Mouse (Mus musculus) limb, embryonic 15.5 days (tissue): ENCODE data around the gene S1pr4. TPM values are rescaled to one million over a fixed set of nuclear protein-coding genes. Genes with fewer than 3 reads are reported as not detected.

Source experiments
- microRNA-seq: library from miRNA; unstranded; fragments of <30 nt; microRNA quantifications from one replicate; pipeline ENCODE4, GENCODE M21; 2016
- polyA plus RNA-seq: library from polyadenylated mRNA; unstranded; fragments of >200 nt; fragmentation: Nextera tagmentation; extraction: Ambion mirVana; gene quantifications from 2 replicates; pipeline ENCODE4 v1.2.1, GENCODE M21; 2015

The S1pr4 gene
- polyA plus RNA-seq, 1 experiment from 2014 or later = 0.67 TPM

Small RNAs within 50 kb of the gene (microRNA-seq; reads per million reads assigned to microRNA genes)
- not detected for gene Gm25595

Other genes with a start within 250 kb of the S1pr4 start
- gene Matk, start 247.2 kb downstream of the S1pr4 start, polyA plus RNA-seq = 5.4 and 6.0 TPM in 2 replicates
- 189 and 194 TPM in 2 replicates for gene Mrpl54, start 233.2 kb downstream of the S1pr4 start, polyA plus RNA-seq
- gene Apba3, start 233.2 kb downstream of the S1pr4 start, polyA plus RNA-seq = 77.1 and 87.5 TPM in 2 replicates
- gene Tjp3, start 208.6 kb downstream of the S1pr4 start, polyA plus RNA-seq = 8.4 and 9.9 TPM in 2 replicates
- 44.8 and 48.1 TPM in 2 replicates for gene Pip5k1c, start 207.2 kb downstream of the S1pr4 start, polyA plus RNA-seq
- gene Cactin, start 179.0 kb downstream of the S1pr4 start, polyA plus RNA-seq = 37.3 and 39.3 TPM in 2 replicates
- gene Tbxa2r, start 171.4 kb downstream of the S1pr4 start, polyA plus RNA-seq = 11.9 and 12.8 TPM in 2 replicates
- gene Gipc3, start 156.9 kb downstream of the S1pr4 start, polyA plus RNA-seq = 0.04 and 0.07 TPM in 2 replicates
- 86.0 and 89.9 TPM in 2 replicates for gene Hmg20b, start 149.7 kb downstream of the S1pr4 start, polyA plus RNA-seq
- gene Mfsd12, start 142.6 kb downstream of the S1pr4 start, polyA plus RNA-seq = 13.3 and 13.4 TPM in 2 replicates
- 0.60 and 1.6 TPM in 2 replicates for gene 4930404N11Rik, start 134.3 kb downstream of the S1pr4 start, polyA plus RNA-seq
- 82.2 and 90.9 TPM in 2 replicates for gene Fzr1, start 121.6 kb downstream of the S1pr4 start, polyA plus RNA-seq
- gene Dohh, start 115.7 kb downstream of the S1pr4 start, polyA plus RNA-seq = 79.8 and 88.7 TPM in 2 replicates
- gene Gm48551, start 115.7 kb downstream of the S1pr4 start, polyA plus RNA-seq = 2.1 and 3.1 TPM in 2 replicates
- 0.51 and 1.7 TPM in 2 replicates for gene Gm48552, start 111.1 kb downstream of the S1pr4 start, polyA plus RNA-seq
- gene Smim24, start 107.1 kb downstream of the S1pr4 start, polyA plus RNA-seq = 2.9 and 3.6 TPM in 2 replicates
- gene Nfic, start 44.5 kb downstream of the S1pr4 start, polyA plus RNA-seq = 138 and 146 TPM in 2 replicates
- gene Celf5, start 17.4 kb downstream of the S1pr4 start, polyA plus RNA-seq = 1.1 and 1.3 TPM in 2 replicates
- 94.0 and 95.1 TPM in 2 replicates for gene Ncln, start 3.7 kb downstream of the S1pr4 start, polyA plus RNA-seq
- 7.3 and 7.9 TPM in 2 replicates for gene Gna15, start 24.1 kb upstream of the S1pr4 start, polyA plus RNA-seq
- gene Gna11, start 45.1 kb upstream of the S1pr4 start, polyA plus RNA-seq = 80.4 and 81.7 TPM in 2 replicates
- 517 and 519 TPM in 2 replicates for gene Aes, start 59.4 kb upstream of the S1pr4 start, polyA plus RNA-seq
- gene Tle2, start 74.4 kb upstream of the S1pr4 start, polyA plus RNA-seq = 39.7 and 41.7 TPM in 2 replicates
- 9.9 and 11.7 TPM in 2 replicates for gene Tle6, start 100.9 kb upstream of the S1pr4 start, polyA plus RNA-seq
- gene BC025920, start 106.1 kb upstream of the S1pr4 start, polyA plus RNA-seq = 0.81 and 1.0 TPM in 2 replicates
- 41.7 and 42.3 TPM in 2 replicates for gene Sirt6, start 127.7 kb upstream of the S1pr4 start, polyA plus RNA-seq
- gene Ankrd24, start 128.4 kb upstream of the S1pr4 start, polyA plus RNA-seq = 8.8 and 11.9 TPM in 2 replicates
- gene Gm10778, start 148.9 kb upstream of the S1pr4 start, polyA plus RNA-seq = 4.2 and 4.6 TPM in 2 replicates
- gene Zfp433, start 204.7 kb upstream of the S1pr4 start, polyA plus RNA-seq = 12.4 and 15.8 TPM in 2 replicates